Mouse (Mus musculus) lung, postnatal 36 days (tissue): ENCODE measurements around the gene Rnf185.
A peak's percentile ranks its signal among the peaks of the same experiment; 100 is the strongest.

Experiments
- DNase-seq: peaks from one replicate; pipeline ENCODE4 v3.0.0; 2022; ENCODE audit warnings: mixed read lengths

Gene Rnf185

DNA sequence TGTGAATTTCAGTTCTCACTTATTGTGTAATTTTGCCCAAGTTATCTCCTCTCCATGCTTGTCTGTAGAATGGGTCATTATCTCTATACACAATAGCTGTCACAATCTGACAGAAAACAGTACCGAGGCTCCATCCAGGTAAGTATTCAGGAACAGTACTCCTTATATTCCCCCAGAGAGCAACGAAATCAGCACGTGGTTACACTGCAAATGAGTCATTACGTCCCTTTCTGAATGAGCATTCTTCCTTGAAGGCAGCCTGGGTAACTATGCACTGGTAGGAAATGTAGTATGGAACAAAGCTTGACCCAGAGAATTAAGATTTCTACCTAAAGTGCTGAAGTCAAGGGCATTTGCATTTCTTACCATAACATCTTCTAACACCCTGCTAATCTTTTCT lies 9.5 kb downstream of the Rnf185 start:
- no peak for DNase-seq

DNA sequence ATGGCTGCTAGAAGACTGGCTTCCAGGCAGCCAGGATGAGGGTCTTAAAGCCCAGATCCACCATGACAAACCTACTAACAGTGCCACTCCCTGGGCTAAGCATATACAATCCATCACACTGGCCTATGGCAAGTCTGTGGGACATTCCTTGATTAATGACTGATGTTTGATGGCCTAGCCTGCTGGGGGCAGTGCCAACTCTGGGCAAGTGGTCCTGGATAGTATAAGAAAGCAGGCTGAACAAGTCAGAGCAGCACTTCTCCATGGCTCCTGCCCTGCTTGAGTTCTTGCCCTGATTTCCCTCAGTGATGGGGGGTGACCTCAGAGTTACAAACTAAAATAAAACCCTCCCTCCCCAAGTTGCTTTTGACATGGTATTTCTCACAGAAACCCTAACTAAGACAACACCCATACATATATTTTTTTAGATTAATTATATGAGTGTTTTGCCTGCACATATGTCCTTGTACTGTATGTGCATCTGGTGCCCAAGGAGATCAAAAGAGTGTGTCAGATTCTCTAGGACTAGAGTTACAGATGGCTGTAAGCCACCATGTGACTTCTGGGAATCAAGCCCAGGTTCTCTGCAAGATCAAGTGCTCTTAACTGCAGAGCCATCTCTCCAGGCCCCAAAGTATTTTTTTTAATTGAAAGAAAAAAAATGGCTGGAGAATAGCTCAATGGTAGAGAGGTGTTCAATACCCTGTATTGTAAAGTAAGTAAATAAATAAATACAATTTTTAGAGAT lies 10.3 kb downstream of the Rnf185 start:
- DNase-seq = peak; percentile 78

DNA sequence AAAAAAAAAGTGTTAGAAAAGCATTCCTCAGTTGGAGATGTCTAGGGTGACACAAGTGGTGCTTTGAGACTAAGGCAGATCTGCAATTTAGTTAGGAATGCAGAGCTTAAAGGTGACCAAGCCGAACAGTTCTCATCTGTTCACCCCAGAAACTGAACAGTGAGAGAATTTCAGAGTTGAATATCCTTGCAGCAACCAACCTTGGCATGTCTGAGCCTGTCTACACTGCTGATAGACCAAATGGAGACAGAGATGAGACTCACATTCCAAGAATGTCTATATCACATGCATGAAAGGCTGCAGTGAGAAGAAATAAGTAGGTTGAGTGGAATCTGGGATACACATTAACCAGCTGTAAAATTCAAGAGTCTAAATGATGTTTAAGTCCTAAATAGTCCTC lies 14.5 kb downstream of the Rnf185 start:
- DNase-seq = no peak

DNA sequence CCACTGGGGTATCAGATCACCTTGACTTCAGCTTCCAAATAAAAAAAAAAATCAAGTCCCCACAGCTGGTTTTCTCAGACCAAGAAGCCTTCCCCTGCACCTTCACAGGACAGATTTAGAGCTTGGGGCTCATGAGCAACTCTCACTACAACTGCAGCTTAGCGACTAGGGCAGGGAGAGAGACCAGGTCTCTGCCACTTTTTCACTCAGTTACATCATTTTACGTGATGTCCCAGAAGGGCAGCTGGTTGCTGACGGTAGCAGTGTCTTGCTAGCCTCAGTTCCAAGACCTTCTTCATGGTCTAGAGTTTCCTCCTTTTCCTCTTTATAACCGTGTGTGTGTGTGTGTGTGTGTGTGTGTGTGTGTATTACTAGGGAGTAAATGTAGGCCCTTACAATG lies 18.4 kb downstream of the Rnf185 start:
- no peak for DNase-seq

DNA sequence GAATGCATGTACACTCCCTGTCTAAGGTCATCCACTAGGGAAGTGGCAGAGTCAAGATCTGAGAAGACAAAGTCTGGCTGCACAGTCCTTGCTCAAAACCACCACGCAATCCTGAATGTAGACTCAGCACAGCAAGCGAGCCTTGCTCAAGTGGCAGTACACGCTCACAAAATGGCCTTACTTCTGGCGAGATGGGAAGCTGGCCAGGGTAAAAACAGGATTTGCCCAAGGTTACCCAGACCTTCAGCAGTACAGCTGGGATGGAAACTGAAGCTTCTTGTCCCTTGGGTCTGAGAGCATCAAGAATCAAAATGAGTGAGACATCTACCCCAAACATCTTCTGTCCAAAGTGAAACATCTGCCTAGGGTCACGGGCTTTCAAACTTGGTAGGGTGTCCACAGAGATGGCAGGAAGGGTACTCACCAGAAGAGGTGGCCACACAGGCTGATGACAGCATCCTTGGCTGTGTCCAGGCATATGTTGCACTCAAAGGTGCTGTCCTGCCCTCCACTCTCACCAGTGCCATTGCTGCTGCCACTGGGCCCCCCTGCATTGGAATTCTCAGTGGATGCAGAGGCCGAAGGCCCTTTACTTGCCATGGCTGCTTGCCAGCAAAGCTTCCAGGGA lies 20.1 kb downstream of the Rnf185 start:
- no peak for DNase-seq

DNA sequence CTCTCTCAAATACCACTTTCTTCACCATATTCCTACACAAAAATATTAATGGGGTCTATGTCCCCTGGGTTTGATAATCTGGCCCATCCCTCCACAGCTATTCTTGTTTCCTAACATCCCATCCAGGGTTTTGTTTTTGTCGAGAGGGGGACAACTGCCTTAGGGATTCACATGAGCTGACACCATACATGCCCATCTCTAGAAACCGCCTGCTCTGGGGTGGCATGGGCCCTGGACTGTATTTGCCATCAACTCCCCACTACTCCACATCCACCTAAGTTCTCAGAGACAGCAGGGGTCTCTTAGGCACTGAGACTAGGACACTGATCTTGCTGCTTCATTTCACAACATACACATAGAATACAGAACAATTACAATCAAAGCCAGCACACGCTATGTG lies 20.6 kb downstream of the Rnf185 start:
- no peak for DNase-seq

DNA sequence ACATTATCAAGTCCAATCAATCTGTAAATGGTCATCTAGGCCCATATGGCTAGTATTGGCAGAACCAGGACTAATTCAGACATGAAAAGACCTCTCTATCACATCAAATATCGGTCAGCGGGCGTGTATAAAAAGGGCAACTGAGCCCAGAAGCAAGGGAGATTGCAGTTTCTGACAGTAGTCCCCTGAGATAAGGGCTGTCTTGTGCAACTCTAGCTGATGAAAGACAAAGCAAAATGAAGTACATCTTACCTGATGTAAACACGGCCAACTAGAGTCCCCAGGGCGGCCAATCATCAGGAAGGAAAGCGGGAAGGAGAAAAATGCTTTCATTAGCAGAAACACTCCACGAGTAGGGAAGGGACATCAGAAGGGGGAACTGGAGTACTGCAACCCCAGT lies 23.5 kb downstream of the Rnf185 start:
- DNase-seq = no peak

DNA sequence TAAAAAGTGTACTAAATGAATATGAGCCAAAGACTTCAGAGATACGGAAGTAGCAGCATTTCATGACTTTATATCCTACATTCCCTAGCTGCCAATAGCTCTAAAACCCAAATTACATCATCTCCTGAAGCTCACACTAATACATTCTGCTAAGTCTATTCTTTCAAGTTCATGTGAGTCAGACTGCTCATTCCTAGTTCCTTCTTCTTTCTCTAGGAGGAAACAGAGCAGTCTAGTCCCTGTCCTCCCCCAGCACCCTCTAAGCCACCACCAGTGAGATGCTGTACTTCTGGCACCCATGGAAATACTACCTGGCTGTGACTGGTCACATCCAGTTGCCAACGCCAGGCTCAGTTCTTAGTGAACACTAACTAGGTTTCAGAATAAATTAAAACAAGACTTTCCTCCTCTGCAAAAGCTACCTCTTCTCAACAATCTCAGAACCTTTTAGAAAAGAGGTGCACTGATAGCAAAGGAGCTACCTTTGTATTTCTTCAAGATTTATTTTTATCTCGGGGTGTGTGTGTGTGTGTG lies 24.4 kb downstream of the Rnf185 start:
- no peak for DNase-seq

DNA sequence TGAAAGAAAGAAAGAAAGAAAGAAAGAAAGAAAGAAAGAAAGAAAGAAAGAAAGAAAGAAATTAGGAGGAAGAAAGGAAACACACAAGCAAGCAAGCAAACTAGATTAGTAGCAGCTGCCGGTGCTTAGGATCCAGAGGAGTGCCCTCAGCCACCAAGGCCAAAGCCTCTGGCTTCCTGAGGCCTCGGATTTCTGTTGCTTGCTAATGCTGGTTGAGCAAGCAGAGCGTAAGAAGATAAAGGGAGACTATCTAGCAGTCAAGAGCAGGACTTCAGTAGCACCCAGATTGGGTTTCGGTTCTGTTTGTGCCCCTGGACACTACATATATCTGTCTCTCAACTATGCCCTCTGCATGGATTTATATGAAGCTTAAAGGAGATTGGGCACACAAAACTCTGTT lies 29.9 kb downstream of the Rnf185 start:
- DNase-seq = no peak

DNA sequence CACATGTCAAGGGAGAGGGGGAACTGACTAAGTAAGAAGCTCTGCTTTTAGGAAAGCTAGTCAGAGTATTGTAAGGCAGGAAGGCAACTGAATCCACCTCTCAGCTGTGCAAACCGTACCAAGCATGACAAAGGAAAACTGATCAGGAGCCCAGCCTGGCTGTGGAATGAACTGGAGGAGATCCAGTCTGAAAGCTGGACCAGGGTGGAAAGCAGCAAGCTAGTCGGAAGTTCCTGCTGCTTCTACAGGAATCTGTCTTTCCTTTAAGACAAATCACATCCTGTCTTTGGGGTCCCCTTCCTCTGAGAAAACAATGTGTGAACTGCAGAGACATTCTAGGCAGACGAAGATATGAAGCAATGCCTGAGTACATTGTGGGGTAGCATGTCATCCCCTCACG lies 33.4 kb downstream of the Rnf185 start:
- peak; percentile 26 for DNase-seq

DNA sequence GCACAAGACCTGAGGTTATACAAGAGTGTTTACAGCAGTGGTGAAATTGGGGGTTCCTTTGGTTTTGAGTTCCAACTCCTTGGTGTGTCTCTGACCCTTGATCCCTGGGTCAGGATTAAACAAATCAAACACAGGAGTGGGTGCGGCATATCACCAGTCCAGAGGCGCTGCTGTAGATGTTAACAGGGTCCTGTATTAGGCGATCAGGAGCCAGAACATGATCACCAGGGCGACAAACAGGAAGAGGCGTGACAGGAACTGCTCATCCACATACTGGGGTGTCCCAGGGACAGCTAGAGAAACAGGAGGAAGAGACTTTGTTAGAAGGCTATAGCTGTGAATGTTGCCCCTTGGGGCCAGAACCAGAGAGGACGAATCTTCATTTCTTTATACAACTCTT lies 34.4 kb downstream of the Rnf185 start:
- peak; percentile 63 for DNase-seq

DNA sequence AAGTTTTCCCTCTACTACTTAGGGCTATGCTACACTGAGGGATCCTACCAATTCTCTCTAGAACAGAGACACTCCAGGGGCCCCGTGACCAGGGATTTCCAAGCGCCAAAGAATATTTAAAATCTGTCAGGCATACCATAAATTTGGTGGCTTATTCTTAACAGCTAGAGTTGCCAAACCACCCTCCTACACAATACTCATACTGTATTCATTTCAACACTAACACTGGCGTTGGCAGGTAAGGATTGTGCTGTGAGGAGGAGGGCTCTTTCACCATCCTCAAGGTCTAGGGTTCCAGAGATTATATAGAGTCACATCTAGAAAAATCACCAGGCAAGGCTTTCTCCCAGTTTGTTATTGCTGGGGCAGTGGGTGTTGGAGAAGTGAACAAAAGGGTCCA lies 35.8 kb downstream of the Rnf185 start:
- DNase-seq = no peak

DNA sequence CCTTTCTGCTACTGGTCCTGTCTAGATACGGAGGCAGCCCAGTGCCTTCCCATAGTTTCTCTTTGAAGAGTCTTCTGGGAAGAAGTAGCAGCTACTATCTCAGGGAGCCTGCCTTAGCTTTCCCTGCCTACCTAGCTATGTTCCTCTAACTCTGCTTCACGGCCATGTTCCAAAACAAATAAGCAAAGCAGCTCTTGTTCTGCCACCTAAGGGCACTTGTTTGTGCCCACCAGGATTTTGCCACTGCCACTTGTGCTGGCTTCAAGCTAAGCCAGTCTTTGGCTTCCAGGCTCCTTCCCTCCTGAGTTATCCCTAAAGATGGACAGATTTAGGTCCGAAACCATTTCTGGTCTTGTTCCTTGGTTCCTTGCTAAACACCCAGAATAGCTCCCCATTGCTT lies 40.1 kb downstream of the Rnf185 start:
- peak; percentile 67 for DNase-seq

DNA sequence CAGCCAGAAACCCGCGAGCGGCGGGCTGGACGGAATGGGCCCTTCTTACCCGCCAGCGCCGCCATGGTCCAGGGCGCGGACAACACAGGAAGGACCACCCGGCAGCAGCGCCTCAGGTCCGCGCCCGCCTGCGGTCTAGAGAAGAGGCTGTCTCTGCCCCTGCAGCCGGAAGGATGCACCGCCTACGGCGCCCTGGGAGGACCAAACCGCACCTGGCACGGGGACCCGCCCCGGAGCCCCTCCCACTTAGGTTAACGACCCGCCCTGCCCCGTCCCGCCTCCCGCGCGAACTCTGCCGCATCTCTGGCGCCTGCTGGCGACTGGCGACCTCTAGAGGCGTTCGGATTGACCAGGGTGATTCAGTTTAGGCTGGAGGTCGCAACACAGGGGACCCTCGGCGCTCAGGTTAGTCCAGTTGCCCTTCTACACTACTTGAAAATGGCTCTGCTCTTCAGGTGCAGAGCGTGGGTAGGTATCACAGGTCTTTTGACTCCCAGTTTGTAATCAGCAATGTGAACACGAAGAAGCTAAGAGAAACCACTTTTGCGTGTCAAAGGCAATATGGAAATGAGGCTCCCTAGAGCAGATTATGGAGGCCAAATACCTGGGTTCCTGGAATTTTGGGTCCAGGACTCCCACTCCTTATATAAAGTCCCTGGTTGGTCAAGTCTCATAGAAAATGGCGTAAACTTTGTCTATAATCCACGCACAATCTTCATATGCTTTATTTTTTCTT lies 43.0 kb downstream of the Rnf185 start, which contains the start of gene Limk2:
Gene Limk2, minus strand, starts transcription at position 193 of the 736 bp plus-strand sequence.
- DNase-seq = peak; percentile 95

DNA sequence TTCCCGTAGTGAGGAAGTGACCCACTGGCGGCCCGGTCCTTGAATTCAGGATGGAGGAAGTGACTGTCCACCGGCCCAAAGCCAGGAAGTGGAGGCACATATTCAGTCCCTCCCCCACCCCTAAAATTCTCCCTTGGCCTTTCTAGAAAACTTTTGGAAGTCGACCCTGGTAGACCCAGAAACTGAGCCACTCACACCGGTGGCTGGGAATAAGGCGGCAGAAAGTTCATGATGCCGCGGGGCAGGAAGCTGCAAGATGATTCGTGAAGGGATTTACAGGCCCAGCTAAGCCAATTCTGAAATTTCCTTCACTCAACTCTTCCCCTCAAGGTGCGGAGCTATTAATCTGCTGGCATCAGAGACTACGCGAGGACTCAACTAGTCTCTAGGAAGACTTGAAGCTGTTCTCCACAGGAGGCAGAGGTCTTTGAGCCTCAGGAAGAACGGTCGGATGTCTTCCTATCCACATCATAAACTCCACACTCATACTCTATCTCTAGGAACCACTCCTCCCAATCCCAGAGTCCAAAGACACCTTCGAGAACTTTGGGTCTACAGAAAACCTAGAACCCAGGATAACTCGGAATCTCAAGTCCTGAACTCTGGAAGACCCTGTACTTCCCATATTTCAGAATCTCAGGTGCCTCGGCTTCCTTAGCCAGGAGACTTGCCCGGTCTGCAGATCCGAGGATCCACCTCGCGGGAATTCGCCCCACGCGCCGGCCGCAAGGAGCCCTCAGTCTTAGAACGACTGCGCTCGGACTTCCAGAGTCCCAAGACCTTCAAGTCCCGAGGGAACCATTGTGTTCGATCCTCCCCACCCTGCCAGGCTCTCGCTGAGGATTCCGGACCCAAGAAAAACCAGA lies 43.8 kb downstream of the Rnf185 start:
- peak; percentile 56 for DNase-seq

DNA sequence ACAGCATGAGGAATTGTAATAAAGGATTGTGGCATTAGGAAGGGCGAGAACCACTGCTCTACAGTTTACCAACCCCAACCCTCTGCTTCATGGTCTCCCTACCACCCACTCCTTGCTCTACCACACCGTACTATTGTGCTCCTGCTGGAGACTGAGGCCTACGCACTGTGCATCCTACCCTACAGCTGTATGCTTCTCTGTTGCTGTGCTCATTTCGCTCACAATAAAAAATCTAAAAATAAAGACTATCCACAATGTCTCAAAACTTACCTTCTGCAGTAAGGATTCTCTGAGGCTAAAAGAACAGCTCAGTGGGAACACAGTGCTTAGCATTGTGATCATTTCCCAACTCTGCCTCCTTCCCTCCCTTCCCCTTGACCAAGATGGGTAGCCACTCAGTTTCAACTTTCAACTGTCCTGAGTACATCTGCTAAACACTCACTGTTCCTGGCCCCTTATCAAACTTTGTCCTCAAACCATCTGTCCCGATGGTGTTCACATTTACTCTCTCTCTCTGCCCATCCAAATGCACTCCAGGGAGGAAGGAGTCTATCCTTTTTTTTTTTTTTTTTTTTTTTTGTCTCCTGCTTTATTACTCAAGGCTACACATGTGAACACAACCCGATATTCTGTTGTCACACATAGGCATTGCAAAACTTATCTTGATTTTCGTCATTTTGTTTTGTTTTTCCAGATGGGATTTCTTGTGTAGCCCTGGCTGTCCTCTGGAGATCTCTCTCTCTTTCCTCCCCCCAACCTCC lies 47.7 kb downstream of the Rnf185 start:
- DNase-seq = no peak

DNA sequence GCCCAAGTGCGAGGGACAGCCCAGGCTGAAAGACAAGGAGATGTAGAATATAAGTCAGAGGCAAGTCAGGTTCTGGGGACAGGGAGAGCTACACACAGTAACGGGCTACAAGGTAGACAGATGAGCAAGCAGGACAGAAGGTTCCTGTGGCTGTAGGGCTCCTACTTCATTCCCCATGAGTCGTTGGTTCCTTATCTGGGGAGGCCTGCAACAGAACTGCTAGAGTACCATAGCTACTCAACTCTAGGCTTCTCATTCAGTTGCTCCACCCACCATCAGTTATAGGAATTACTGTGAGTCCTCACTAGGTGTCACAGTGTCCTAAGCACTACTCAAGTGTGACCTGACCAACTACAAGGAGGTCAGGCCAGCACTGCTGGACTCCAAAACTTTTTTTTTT lies 49.1 kb downstream of the Rnf185 start:
- no peak for DNase-seq

DNA sequence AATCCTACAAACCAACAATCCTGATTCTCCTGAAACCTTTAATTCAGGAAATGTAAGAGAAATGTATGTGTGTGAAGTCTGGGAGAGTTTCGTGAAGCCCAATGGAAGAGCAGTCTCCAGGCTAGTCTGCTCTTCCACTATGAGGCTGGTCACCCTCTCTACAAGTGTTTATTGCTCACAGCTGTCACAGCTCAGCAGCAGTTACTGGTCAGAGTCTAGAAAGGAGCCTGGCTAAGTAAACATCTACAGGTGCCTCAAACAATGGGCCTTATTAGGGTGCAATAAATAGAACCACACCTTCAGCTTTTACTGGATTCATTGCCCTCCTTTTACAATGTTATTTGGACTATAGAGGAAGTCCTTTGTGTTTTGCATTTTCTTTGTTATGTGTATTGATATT lies 53.8 kb downstream of the Rnf185 start:
- no peak for DNase-seq

DNA sequence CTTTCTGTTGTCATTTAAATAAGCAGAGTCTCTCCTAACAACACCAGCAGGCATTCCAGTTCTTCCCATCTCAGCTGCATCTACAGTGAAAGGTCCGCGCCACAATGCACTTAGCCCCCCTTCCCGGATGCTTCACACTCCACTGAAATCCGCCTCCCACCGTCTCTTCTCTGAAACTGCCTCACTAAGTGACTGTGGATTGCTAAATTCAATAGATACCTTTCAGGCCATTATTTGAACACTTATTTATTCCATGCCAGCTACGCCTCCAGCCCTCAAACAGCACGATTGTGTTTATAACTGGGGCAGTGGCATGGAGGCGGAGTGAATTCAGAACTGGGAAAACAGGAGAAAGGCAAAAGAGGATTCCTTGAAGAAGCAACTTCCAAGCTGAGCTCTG lies 55.6 kb downstream of the Rnf185 start:
- DNase-seq = no peak

DNA sequence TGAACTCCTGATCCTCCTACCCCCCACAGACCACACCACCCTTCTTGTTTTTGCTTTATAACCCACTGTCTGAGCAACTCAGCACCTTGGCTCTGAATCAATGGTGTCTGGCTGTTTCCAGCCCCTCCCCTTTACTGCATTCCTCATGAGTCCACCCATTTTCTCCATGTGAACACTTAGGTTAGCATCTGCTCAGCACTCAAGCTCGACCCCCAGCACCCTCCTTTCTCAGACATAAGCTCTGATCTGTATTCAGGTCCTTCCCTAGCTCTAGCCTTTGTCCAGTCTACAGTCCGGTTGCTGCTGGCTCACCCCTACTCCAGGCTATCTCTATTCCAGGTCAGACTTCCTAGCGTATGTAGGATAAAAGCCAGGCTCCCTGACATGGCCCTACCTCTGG lies 56.1 kb downstream of the Rnf185 start:
- DNase-seq = no peak

DNA sequence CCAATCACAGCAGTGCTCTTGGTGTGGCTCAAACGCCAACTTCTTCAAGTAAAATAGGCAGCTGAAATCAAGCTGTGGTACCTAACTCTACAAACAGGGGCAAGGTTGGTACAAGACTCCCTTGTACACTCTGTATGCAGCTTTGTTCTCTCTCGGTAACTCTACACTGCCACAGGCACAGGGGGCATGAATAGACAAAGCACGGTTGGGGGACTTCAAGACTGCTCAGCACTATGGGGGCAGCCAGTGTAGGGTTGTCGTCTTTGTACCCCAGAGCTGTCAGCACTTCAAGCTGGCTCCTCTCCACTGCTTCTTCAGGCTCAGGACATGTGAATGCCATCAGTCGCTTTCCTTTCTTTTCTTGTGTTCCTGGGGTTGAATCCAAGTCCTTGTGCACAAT lies 57.6 kb downstream of the Rnf185 start:
- DNase-seq = no peak

DNA sequence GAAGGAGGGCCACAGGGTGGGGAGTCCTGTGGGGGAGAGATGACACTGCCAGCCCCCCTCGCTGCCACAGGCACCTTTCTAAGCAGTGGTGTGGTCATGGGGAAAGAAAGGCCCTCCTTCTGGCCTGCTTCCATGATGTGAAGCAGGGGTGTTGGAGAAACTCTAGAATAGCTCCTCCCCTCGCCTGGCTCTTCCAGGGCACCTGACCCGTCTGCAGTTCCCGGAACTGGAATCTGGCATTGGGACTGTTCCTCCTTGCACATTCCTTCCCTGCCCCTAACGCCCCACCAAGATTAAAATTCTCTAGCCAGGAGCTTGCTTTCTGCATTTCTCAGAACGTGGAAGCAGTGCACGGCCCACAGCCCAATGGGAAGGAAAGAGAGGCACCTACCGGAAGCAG lies 59.6 kb downstream of the Rnf185 start:
- DNase-seq = peak; percentile 63
